Mouse (Mus musculus): ENCODE measurements around the gene Cldn7.
A peak's percentile ranks its signal among the peaks of the same experiment; 100 is the strongest.

The Cldn7 gene

GRCm38 (mm10) chr11:69953267-69953915, 11.2 kb upstream of the Cldn7 start:
- DNase-seq (ENCODE audit: low read depth, low spot score): no peak

- DNase-seq (ENCODE audit: low read depth, low spot score): peak; percentile 54
These were observed 9.0 kb upstream of the Cldn7 start for GRCm38 (mm10) chr11:69955618-69956017.

GRCm38 (mm10) chr11:69956218-69956617, 8.4 kb upstream of the Cldn7 start:
- no peak for DNase-seq (ENCODE audit: low read depth, low spot score)

- DNase-seq (ENCODE audit: low read depth, low spot score): peak; percentile 86
These were observed 4.0 kb upstream of the Cldn7 start for GRCm38 (mm10) chr11:69960616-69961015.

- peak; percentile 27 for DNase-seq (ENCODE audit: low read depth, low spot score)
These were observed 2.7 kb upstream of the Cldn7 start for GRCm38 (mm10) chr11:69961841-69962240.

- DNase-seq (ENCODE audit: low read depth, low spot score): peak; percentile 52
These were observed 859 bp downstream of the Cldn7 start for GRCm38 (mm10) chr11:69965271-69966005.

GRCm38 (mm10) chr11:69966006-69966859, 1.7 kb downstream of the Cldn7 start:
- DNase-seq (ENCODE audit: low read depth, low spot score): peak; percentile 77

GRCm38 (mm10) chr11:69966860-69967517, 2.4 kb downstream of the Cldn7 start:
- DNase-seq (ENCODE audit: low read depth, low spot score): peak; percentile 52

GRCm38 (mm10) chr11:69968793-69969192, 4.2 kb downstream of the Cldn7 start:
- no peak for DNase-seq (ENCODE audit: low read depth, low spot score)

GRCm38 (mm10) chr11:69970222-69970621, 5.6 kb downstream of the Cldn7 start:
- DNase-seq (ENCODE audit: low read depth, low spot score): no peak

- no peak for DNase-seq (ENCODE audit: low read depth, low spot score)
These were observed 6.2 kb downstream of the Cldn7 start for GRCm38 (mm10) chr11:69970775-69971174.

GRCm38 (mm10) chr11:69974907-69975306, 10.3 kb downstream of the Cldn7 start:
- no peak for DNase-seq (ENCODE audit: low read depth, low spot score)

GRCm38 (mm10) chr11:69976271-69976670, 11.7 kb downstream of the Cldn7 start:
- no peak for DNase-seq (ENCODE audit: low read depth, low spot score)

GRCm38 (mm10) chr11:69979827-69980195, 15.2 kb downstream of the Cldn7 start:
- no peak for DNase-seq (ENCODE audit: low read depth, low spot score)

- DNase-seq (ENCODE audit: low read depth, low spot score): peak; percentile 100
These were observed 15.9 kb downstream of the Cldn7 start for GRCm38 (mm10) chr11:69980196-69981140.

- DNase-seq (ENCODE audit: low read depth, low spot score): no peak
These were observed 16.7 kb downstream of the Cldn7 start, which contains the start of gene Ctdnep1 for GRCm38 (mm10) chr11:69981141-69981762. Ctdnep1 (plus strand) TSS chr11:69981156.

- no peak for DNase-seq (ENCODE audit: low read depth, low spot score)
These were observed 17.6 kb downstream of the Cldn7 start, which contains the start of gene Elp5 for GRCm38 (mm10) chr11:69982225-69982624. Elp5 (minus strand) TSS chr11:69982517.

GRCm38 (mm10) chr11:69982877-69983276, 18.3 kb downstream of the Cldn7 start:
- no peak for DNase-seq (ENCODE audit: low read depth, low spot score)

- no peak for DNase-seq (ENCODE audit: low read depth, low spot score)
These were observed 18.8 kb downstream of the Cldn7 start for GRCm38 (mm10) chr11:69983377-69983776.

GRCm38 (mm10) chr11:69984431-69984830, 19.9 kb downstream of the Cldn7 start:
- no peak for DNase-seq (ENCODE audit: low read depth, low spot score)
